24 mouse cellular contexts compared by ENCODE assay signal in the genomic region with DNA sequence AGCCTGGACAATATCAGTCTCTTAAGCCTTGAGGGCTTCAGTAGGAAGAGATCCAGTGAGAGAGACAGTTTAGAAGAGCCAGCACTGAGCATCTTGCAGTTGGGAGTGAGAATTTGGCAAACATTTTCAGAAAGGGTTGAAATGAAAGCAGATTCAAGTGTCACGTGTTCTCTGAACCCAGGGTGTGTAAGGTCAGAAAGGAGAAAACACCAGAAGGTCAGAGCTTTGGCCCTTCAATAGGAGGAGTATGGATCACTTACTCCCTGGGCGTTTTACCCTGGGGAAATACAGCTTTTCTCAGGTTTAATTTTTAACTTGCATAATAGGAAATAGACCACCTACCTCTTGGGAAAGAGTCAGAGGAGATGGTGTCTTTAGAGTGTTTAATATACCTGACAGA.
"Had no signal": no experiment of that assay in that cellular context is flagged by ENCODE, and none has a peak within 500 bp of the region (broad histone marks: within the 10 kb centered on the region; RNA-seq: fewer than 3 reads in every experiment).

No protein-coding gene starts in this region.

- H3K9me3 ChIP-seq: forebrain, embryonic 15.5 days; heart, embryonic 13.5 days; heart, embryonic 15.5 days; hindbrain, embryonic 13.5 days; hindbrain, embryonic 15.5 days; limb, embryonic 13.5 days; limb, embryonic 15.5 days had no signal

- ATAC-seq: forebrain, embryonic 15.5 days; hindbrain, postnatal 0 days; intestine, embryonic 16.5 days had no signal

- H3K4me3 ChIP-seq: forebrain, embryonic 15.5 days; heart, adult 2 months; heart, embryonic 13.5 days; heart, embryonic 15.5 days; hindbrain, embryonic 13.5 days; hindbrain, embryonic 15.5 days; limb, embryonic 13.5 days; limb, embryonic 15.5 days had no signal

- H3K27me3 ChIP-seq: forebrain, embryonic 15.5 days; heart, embryonic 13.5 days; heart, embryonic 15.5 days; hindbrain, embryonic 13.5 days; hindbrain, embryonic 15.5 days; limb, embryonic 13.5 days; limb, embryonic 15.5 days had no signal

- H3K36me3 ChIP-seq: forebrain, embryonic 15.5 days; heart, embryonic 13.5 days; heart, embryonic 15.5 days; hindbrain, embryonic 13.5 days; hindbrain, embryonic 15.5 days; limb, embryonic 15.5 days had no signal

- H3K27ac ChIP-seq: forebrain, embryonic 15.5 days; heart, adult 2 months; heart, embryonic 13.5 days; heart, embryonic 15.5 days; hindbrain, embryonic 13.5 days; hindbrain, embryonic 15.5 days; hindbrain, postnatal 0 days; limb, embryonic 13.5 days; limb, embryonic 15.5 days had no signal

- DNase-seq: forebrain, postnatal 0 days; gastrocnemius, postnatal 14 days; gastrocnemius, postnatal 36 days; heart, adult 11 months; heart, adult 2 months; heart, postnatal 14 days; heart, postnatal 36 days; kidney, adult 11 months; kidney, adult 8-10 months; kidney, postnatal 10 days; kidney, postnatal 25 days; layer of hippocampus, adult 9-11 months; layer of hippocampus, postnatal 36 days; left cerebral cortex, postnatal 4 days had no signal

- H3K9ac ChIP-seq: forebrain, embryonic 15.5 days; forebrain, postnatal 0 days; heart, embryonic 13.5 days; heart, embryonic 15.5 days; hindbrain, embryonic 13.5 days; hindbrain, embryonic 15.5 days; limb, embryonic 13.5 days; limb, embryonic 15.5 days had no signal

- H3K4me1 ChIP-seq: limb, embryonic 13.5 days had no signal

- H3K4me2 ChIP-seq: forebrain, embryonic 15.5 days; heart, embryonic 11.5 days; heart, embryonic 13.5 days; heart, embryonic 15.5 days; hindbrain, embryonic 13.5 days; hindbrain, embryonic 15.5 days; limb, embryonic 13.5 days; limb, embryonic 15.5 days had no signal
